Mouse (Mus musculus): ENCODE results near the gene Bcl2. TPM values are rescaled to one million over a fixed set of nuclear protein-coding genes. Genes with fewer than 3 reads are reported as not detected.

The Bcl2 gene
- polyA plus RNA-seq, 1 experiment, result 1.4 TPM

DNA sequence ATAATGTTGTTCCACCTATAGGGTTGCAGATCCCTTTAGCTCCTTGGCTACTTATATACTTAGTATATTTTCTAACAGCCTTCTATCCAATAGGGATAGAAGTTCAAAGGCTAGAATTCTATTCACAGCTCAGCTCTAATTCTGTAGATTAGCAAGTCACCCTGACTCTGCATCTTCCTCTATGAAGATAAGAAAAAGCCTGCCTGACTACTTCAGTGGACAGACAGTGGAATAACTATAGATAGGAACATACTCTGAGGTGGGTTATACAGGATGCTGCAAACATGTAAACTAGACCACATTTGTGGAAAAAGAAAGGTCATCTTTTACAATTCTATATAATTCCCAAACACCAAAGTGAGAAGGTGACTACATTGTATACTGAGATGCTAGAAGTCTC lies 21.5 kb downstream of the Bcl2 start:
- TF ChIP-seq GATA1 (IDR thresholded peaks at IDR 0.05; ENCODE audit: low read length), result no peak

DNA sequence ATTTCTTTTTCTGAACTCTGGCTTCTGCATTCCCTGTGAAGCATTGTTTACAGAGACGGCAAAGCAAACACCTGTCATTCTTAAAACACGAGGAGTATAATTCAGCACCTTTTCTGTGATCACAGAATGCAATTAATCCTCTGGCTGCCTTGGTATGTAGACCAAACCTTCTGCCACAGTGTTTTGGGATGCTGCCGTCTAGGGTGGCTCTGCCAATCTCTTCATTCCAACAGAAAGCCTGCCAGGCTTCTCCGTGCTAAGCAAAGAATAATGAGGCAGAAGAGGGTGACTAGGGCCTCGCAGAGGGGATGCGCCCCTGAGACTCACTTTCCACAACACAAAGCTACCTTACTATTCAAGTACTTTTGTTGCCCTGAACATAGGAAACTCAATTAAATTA lies 23.2 kb downstream of the Bcl2 start:
- no peak for TF ChIP-seq GATA1 (IDR thresholded peaks at IDR 0.05; ENCODE audit: low read length)

DNA sequence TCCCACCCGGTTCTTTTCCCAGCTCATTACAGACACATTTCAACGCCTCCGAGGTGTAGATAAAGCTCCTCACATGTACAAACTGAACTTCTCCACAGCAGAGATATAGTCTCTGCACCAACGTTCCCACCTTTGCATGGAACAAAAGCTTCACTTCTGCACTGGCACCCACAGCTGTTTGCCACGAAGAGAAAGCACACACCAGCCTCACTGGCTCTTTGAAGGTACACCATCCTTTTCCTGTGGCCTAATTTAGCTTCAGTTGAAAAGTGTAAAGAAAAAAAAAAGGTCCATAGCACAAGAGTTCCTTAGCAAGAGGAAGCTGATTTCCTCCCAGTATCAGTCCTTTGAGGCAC lies 25.9 kb downstream of the Bcl2 start:
- TF ChIP-seq GATA1 (IDR thresholded peaks at IDR 0.05; ENCODE audit: low read length), result no peak

DNA sequence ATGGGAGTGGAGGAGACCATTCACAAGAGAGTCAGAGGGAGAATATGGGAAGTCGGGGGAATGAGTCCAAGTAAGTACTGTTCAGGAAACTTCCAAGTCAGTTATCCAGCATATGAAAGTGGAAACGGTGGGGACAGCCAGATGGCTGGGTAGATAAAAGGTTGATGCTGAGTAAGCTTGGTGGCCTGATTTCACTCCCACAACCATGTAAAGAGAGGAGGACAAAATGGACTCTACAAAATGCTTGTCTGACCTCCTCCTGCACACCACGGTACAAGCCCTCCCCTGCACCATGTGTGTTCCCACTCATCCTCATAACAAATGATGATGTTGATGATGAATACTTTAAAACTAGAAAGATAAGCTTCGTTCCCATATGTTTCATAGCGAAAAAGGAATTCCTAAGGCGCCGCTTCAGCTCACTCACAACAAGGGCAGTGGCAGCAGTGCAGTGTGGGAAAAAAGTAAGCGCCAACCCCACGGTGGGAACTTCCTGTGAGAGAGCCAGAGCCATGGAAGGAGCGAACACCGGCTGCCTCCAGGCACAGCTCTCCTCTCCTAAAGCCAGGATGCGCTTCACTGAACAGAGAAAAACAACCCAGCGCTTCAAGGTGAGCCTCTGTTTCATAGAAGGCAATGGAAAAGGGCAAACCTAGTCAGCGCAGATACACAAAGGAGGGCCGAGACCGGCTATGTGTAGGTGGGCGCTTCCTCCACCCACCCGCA lies 26.5 kb downstream of the Bcl2 start:
- TF ChIP-seq GATA1 (IDR thresholded peaks at IDR 0.05; ENCODE audit: low read length), result no peak

DNA sequence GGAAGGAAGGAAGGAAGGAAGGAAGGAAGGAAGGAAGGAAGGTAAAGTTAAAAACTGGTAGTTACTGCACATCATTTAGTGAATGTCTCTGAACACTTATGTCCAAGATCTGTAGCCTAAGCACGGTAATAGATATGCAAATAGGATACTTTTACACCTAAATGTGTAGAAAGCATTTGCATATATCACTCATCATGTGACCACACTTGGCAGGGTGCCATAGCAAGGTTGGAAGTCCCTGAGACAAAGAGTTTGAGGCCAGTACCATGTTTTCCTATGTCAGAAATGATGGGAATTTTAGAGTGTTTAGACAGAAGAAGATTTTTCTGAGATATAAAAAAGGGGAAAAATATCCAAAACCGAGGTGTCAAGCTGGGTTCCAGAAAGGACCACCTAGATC lies 28.4 kb downstream of the Bcl2 start:
- no peak for TF ChIP-seq GATA1 (IDR thresholded peaks at IDR 0.05; ENCODE audit: low read length)

DNA sequence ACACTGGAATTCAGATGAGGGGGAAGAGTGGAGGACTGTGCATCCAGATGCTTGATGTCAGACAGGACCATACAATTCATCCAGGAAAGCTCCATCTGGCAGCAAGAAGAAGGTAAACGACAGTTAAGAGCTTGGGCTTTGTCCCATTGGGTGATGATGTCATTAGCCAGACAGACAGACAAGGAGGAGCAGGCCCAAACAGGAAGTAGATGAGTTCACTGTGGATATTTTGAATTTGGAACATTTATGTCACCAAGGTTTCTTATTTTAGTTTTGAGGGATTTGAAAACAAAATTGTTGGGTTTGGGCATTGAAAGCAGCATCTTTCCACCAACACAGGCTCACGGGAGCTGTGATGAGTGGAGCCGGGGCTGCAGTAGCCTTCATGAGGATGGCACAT lies 29.5 kb downstream of the Bcl2 start:
- no peak for TF ChIP-seq GATA1 (IDR thresholded peaks at IDR 0.05; ENCODE audit: low read length)

DNA sequence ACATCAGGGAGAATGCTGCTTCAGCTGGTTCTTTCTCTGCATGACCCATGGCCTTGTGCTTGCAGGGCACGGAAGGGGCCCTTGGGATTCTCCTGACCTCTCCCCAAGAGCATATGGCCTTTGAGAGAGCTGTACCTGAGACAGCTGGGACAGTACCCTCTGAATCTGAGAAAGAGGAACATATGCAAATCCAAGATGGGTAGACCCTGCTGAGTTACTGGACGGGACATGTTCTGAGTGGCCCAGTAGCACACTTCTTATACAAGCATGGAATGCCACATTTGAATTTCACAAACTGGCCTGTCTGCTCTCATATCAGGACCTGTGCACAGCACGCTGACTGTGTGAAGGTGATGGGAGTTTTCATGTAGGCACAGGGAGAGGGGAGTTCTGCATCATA lies 31.2 kb downstream of the Bcl2 start:
- TF ChIP-seq GATA1 (IDR thresholded peaks at IDR 0.05; ENCODE audit: low read length), result no peak

DNA sequence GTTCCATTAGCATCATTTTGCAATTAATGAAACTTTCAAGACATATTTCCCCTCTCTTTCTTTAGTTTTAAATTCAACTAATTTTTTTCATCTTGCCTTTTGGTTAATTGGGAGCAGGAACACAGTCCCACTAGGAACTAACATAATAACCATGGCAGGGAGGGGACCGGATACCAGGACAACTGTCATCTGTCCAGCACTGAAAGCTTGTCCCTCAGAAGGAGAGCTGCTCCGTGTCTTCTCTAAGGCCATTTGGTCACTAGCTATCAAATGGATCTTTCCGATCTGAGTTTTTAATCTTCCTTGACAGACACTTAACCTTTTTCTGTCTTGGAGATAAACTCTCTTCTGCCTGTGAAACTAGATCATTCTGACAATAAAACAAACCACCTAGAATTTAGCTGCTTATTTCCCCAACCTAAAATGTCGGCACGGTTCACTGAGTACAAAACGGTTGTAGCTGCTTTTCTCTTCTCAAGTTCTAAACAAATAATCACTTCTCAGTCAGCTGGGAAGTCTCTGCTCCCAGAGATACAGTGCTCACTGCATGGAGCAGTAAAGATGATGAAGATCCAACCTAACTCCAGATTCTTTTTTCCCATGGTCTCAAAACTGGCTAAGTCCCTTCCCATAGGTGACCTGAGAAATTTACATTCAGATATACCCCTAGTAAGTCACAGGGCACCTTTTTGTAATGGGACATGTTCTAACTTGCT lies 34.1 kb downstream of the Bcl2 start:
- no peak for TF ChIP-seq GATA1 (IDR thresholded peaks at IDR 0.05; ENCODE audit: low read length)

DNA sequence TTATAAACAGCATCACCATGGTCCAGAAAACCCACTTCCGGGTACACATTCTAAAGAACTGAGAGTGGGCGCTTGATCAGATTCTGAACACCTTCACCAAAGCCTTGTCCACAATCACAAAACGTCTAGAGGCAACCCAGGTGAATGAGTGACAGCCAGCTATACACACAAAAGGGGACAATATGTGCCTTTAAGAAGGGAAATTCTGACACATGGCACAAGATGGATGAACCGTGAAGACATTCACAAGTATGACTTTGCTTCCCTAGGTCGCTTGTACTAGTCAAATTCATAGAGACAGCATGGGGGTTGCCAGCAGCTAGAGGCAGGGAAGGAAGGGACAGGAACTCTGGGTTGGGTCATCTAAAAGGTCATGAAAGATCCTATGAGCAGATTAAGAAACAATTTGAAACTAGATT lies 36.0 kb downstream of the Bcl2 start:
- no peak for TF ChIP-seq GATA1 (IDR thresholded peaks at IDR 0.05; ENCODE audit: low read length)

DNA sequence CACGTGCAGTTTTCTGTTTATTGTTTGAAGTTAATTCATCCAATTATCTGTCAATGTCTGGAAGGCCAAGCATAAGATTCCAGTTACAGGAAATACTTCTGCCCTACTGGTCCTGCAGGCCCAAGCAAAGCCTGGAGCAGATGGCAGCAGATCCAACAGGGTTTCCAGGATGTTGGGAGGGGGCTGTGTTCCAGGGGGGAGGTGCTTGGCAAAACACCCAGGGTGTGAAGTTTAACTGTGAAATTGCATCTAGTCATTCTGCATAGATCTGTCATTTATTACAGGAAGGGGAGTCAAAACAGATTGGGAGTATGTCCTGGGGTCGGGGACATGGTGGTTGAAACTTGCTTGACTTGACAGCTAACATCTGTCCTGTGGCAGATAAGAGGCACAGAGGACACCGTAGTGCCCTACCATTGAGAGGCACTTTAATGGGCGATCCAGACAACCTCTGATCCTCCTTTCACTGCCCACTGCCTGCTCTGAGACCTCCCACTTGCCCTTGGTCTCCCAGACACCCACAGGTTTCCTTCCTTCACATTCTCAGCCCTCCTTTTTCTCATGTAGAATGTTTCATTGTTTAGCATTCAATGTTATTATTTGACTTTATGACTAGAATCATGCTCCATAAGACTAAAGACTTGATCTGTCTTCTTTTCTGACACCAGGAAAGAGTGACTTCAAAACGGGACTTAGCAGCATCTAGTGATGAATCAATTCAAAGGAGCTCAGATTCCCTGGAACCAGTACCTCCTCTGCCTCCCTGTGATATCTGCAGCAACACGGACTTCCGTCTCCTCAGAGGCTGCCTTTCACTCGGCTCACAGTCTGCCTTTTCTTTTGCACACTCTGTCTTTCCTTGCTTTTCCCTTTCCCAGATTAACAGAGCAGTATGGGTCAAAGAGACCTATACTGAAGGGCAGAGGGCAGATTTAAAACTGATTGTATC lies 47.7 kb downstream of the Bcl2 start:
- TF ChIP-seq GATA1 (IDR thresholded peaks at IDR 0.05; ENCODE audit: low read length), result no peak

DNA sequence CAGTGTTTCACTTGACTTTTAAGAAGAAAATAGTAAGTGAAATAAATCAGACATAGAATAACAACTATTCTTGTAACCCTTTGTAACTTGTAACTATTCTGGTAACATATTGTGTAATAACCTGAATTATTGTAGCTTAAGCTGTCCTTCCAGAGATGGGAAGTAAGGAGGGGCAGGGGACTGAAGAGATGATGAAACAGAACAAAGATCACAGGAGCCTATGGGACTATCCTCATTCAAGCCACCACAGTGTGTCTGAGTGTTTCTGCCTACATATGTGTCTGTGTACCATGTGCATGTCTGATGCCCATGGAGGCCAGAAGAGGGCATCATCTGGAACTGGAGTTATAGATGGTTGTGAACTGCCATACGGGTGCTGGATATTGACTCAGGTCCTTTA lies 49.1 kb downstream of the Bcl2 start:
- TF ChIP-seq GATA1 (IDR thresholded peaks at IDR 0.05; ENCODE audit: low read length), result no peak

DNA sequence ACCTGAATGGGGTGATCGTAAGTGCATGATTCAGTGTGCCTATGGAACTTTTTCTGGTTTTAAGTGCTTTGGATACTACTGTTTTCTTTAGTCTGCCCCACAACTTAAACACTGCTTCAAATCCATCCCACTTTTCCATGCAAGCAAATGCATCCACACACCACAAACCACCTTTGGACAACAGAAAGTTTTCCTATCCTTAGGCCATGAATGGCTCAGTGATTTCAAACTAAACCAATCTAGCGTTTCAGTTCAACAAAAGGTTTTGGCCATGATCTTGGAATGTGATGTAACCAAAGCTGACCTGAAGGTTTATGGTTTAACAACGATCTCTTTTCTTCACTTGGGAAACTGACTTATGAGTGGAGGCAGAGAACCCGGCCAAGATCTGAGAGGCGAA lies 51.6 kb downstream of the Bcl2 start:
- TF ChIP-seq GATA1 (IDR thresholded peaks at IDR 0.05; ENCODE audit: low read length), result no peak

DNA sequence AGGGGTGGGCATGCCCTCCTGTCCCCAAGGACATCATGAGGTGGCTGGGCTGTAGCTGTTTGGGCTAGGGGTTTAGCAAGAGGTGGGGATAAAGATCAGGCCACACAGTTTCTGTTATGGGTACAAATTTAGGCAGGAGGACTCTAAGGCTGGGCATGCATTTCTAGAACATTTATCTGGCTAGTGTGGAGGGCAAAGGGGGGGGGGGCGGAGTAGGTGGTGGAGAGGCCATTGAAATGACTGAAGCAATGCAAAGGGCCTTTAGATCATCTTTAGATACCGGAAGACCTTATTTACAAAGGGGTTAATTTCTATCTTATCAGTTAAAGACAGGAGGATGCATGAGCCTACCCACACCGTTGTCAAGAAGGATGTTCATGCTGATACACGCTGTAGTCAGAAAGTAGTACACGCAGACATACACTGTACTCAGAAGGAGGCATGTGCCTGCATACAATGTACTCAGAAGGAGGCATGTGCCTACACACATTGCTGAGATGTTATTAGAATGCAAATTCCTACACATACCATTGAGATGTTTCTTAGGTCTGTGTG lies 55.7 kb downstream of the Bcl2 start:
- TF ChIP-seq GATA1 (IDR thresholded peaks at IDR 0.05; ENCODE audit: low read length), result peak; percentile 31

DNA sequence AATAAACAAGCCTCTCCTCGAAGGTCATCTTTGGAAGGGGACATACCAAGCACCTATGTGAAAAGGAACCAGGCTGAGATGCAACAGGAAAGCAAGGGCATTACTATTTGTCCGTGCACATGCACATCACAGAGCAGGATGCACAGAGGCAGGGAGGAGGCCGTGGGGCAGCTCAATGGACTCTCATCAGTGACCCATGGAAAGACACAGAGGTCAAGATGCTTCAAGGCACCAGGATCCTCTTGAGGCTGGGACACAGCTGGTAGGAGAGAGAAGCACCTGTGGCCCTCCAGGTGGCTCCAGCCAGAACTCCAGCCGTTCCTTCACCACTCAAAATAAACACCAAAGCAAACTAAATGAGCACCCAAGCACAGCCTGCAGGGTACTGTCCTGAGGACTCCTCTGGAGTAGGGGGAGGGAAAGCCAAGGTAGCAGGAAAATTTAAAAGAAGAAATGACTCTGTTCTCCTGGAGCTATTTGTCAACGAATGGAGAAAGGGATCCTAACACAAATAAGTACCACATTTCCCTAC lies 57.8 kb downstream of the Bcl2 start:
- no peak for TF ChIP-seq GATA1 (IDR thresholded peaks at IDR 0.05; ENCODE audit: low read length)

DNA sequence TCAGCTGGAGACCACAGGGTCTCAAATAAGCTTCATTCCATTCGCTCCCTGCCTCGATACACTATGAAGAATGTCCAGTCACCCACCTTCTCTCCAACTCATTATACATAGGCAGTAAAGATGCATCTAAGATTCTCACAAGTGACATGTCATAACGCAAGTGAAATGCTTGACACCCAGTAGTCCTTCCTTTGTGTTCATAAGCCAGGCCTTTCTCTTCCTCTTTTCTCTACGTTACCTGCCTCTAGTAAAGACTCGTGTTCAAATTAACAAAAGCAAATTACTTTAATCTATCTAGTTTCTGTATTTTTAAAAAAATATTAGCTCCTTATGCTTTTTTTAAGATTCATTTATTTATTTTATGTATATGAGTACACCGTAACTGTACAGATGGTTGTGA lies 59.8 kb downstream of the Bcl2 start:
- no peak for TF ChIP-seq GATA1 (IDR thresholded peaks at IDR 0.05; ENCODE audit: low read length)

DNA sequence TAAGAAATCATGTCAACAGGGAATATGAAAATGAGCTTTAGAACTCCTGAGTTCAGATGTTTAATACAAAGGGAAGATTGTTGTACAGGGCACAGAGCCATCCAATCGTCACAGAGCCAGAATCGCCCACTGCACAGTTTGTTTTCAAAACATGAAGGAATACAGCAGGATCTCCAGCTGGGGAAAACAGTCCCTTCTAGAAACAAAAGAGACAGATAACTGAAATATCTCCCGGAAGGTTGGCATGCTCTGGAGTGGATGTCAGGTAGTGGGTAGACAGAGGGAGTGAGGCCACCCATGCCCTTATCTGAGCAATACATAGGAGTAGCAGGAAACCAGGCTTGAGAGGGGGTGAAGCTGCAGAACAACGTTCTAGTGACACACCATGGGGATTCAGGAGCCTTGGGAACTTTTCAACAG lies 60.6 kb downstream of the Bcl2 start:
- TF ChIP-seq GATA1 (IDR thresholded peaks at IDR 0.05; ENCODE audit: low read length), result no peak
